Mouse (Mus musculus) embryonic stem cell, embryonic (primary cell): ENCODE results near the gene Slc35e3.

ENCODE experiments used
- CTCF ChIA-PET, 4 experiments: fragments of 300-600 bp in 2 of 4; fragments of 350-600 bp in 2 of 4; sonication (Branson Sonifier 250); formaldehyde crosslinking; loops; one replicate each; lab custom pipeline; 2022; ENCODE audit warnings: inconsistent platforms in 2 of 4; lab: Charles Lee
- POLR2A ChIA-PET, 4 experiments: fragments of 300-600 bp in 2 of 4; fragments of 350-600 bp in 2 of 4; sonication (Branson Sonifier 250); formaldehyde crosslinking; loops; one replicate each; lab custom pipeline; 2022; ENCODE audit warnings: antibody characterized with exemption in 4 of 4, inconsistent platforms in 1 of 4; lab: Charles Lee

Gene Slc35e3

GRCm38 (mm10) chr10:117746297-117746883, at the start of gene Slc35e3:
Gene Slc35e3 (minus strand): TSS chr10:117746365.
- POLR2A ChIA-PET, result interaction anchor here (0.7 to 3.4 kb wide), 9 partner anchors 8 to 47 kb away, joined by 3 to 11 read pairs (median 4); partner anchors contain the start of genes Mdm2 (in 1 of the 4) and Nup107 (in 1 of the 4)

GRCm38 (mm10) chr10:117795206-117795605, 49.0 kb upstream of the Slc35e3 start:
- CTCF ChIA-PET, result interaction anchor here in 2 of 4 experiments (0.6 to 1.0 kb wide), 3 partner anchors 29 to 590 kb away, joined by 3 read pairs; no protein-coding TSS in a partner anchor

More at GRCm38 (mm10) chr10:117746297-117746883, at the start of gene Slc35e3:
- CTCF ChIA-PET, result no interaction called here

GRCm38 (mm10) chr10:117793436-117794030, 47.4 kb upstream of the Slc35e3 start:
- ChIA-PET POLR2A (interaction anchor here in 3 of 4 experiments (0.5 to 5.0 kb wide), 66 partner anchors 9 to 1449 kb away, joined by 3 to 37 read pairs (median 6); partner anchors contain the start of genes Mdm1 (in 1 of the 3), Rap1b (in 1 of the 3) and Slc35e3 (in 1 of the 3)), CTCF (interaction anchor here in 2 of 4 experiments (0.6 to 1.5 kb wide), 2 partner anchors 30 to 215 kb away, joined by 3 to 9 read pairs; no protein-coding TSS in a partner anchor)

More at GRCm38 (mm10) chr10:117795206-117795605, 49.0 kb upstream of the Slc35e3 start:
- POLR2A ChIA-PET, result interaction anchor here in 3 of 4 experiments (0.7 to 3.3 kb wide), 13 partner anchors 9 to 239 kb away, joined by 3 to 16 read pairs (median 3); no protein-coding TSS in a partner anchor

GRCm38 (mm10) chr10:117792141-117793091, 46.3 kb upstream of the Slc35e3 start, which contains the start of gene Nup107:
Gene Nup107 (minus strand): TSS chr10:117792705.
- ChIA-PET POLR2A (interaction anchor here (0.5 to 5.0 kb wide), 100 partner anchors 8 to 1875 kb away, joined by 3 to 37 read pairs (median 4); partner anchors contain the start of genes Mdm1 (in 1 of the 4), Rap1b (in 1 of the 4) and Slc35e3 (in 1 of the 4)), CTCF (interaction anchor here in 2 of 4 experiments (0.7 to 1.9 kb wide), 3 partner anchors 31 to 47 kb away, joined by 4 to 9 read pairs (median 4); no protein-coding TSS in a partner anchor)

- POLR2A ChIA-PET, result interaction anchor here in 3 of 4 experiments (0.6 to 5.0 kb wide), 17 partner anchors 14 to 187 kb away, joined by 3 to 37 read pairs (median 9); no protein-coding TSS in a partner anchor
- CTCF ChIA-PET, result no interaction called here
These were observed 45.0 kb upstream of the Slc35e3 start for GRCm38 (mm10) chr10:117791171-117791470.

- POLR2A ChIA-PET, result interaction anchor here in 2 of 4 experiments (0.6 to 5.0 kb wide), 11 partner anchors 10 to 102 kb away, joined by 4 to 37 read pairs (median 10); no protein-coding TSS in a partner anchor
These were observed 44.4 kb upstream of the Slc35e3 start for GRCm38 (mm10) chr10:117790421-117791170.

GRCm38 (mm10) chr10:117790011-117790410, 43.8 kb upstream of the Slc35e3 start:
- ChIA-PET POLR2A (interaction anchor here in 2 of 4 experiments (0.6 to 5.0 kb wide), 7 partner anchors 8 to 37 kb away, joined by 3 to 37 read pairs (median 4); no protein-coding TSS in a partner anchor), CTCF (interaction anchor here in 1 of 4 experiments (1.0 kb wide), 1 partner anchor 13 kb away, joined by 3 read pairs; no protein-coding TSS in a partner anchor)

More at GRCm38 (mm10) chr10:117790421-117791170, 44.4 kb upstream of the Slc35e3 start:
- CTCF ChIA-PET, result interaction anchor here in 1 of 4 experiments (1.0 kb wide), 1 partner anchor 14 kb away, joined by 3 read pairs; no protein-coding TSS in a partner anchor

GRCm38 (mm10) chr10:117784646-117785045, 38.5 kb upstream of the Slc35e3 start:
- CTCF ChIA-PET, result no interaction called here
- POLR2A ChIA-PET, result interaction anchor here (0.6 to 2.2 kb wide), 11 partner anchors 8 to 112 kb away, joined by 3 to 10 read pairs (median 4); partner anchors contain the start of gene Nup107 (in 2 of the 4)

GRCm38 (mm10) chr10:117783786-117784420, 37.7 kb upstream of the Slc35e3 start:
- ChIA-PET CTCF (interaction anchor here in 1 of 4 experiments (0.7 kb wide), 1 partner anchor 103 kb away, joined by 5 read pairs; no protein-coding TSS in a partner anchor), POLR2A (interaction anchor here in 3 of 4 experiments (0.7 to 2.2 kb wide), 8 partner anchors 8 to 41 kb away, joined by 3 to 10 read pairs (median 4); partner anchors contain the start of gene Nup107 (in 2 of the 3))

GRCm38 (mm10) chr10:117782491-117783260, 36.5 kb upstream of the Slc35e3 start:
- POLR2A ChIA-PET, result interaction anchor here in 2 of 4 experiments (1.0 to 2.2 kb wide), 3 partner anchors 9 to 13 kb away, joined by 3 to 10 read pairs (median 4); partner anchors contain the start of gene Nup107 (in 1 of the 2)
- CTCF ChIA-PET, result interaction anchor here in 1 of 4 experiments (0.5 kb wide), 1 partner anchor 41 kb away, joined by 3 read pairs; no protein-coding TSS in a partner anchor

GRCm38 (mm10) chr10:117782056-117782455, 35.9 kb upstream of the Slc35e3 start:
- ChIA-PET POLR2A (interaction anchor here in 2 of 4 experiments (0.6 to 1.9 kb wide), 7 partner anchors 8 to 50 kb away, joined by 3 to 6 read pairs (median 3); partner anchors contain the start of gene Nup107 (in 1 of the 2)), CTCF (no interaction called here)

- POLR2A ChIA-PET, result interaction anchor here in 2 of 4 experiments (0.9 to 1.9 kb wide), 10 partner anchors 9 to 58 kb away, joined by 3 to 6 read pairs (median 3); partner anchors contain the start of gene Nup107 (in 1 of the 2)
- CTCF ChIA-PET, result no interaction called here
These were observed 35.0 kb upstream of the Slc35e3 start for GRCm38 (mm10) chr10:117781021-117781725.

- CTCF ChIA-PET, result no interaction called here
- POLR2A ChIA-PET, result interaction anchor here in 2 of 4 experiments (1.0 to 1.6 kb wide), 5 partner anchors 10 to 59 kb away, joined by 3 to 6 read pairs (median 3); partner anchors contain the start of gene Nup107 (in 1 of the 2)
These were observed 34.2 kb upstream of the Slc35e3 start for GRCm38 (mm10) chr10:117780306-117780911.
